Mouse (Mus musculus) lung, postnatal 36 days (tissue): Measurements from ENCODE around the gene Cc2d1a.

Source experiments
- DNase-seq: peaks from one replicate; pipeline ENCODE4 v3.0.0; 2022; ENCODE audit warnings: mixed read lengths

Cc2d1a gene

DNA sequence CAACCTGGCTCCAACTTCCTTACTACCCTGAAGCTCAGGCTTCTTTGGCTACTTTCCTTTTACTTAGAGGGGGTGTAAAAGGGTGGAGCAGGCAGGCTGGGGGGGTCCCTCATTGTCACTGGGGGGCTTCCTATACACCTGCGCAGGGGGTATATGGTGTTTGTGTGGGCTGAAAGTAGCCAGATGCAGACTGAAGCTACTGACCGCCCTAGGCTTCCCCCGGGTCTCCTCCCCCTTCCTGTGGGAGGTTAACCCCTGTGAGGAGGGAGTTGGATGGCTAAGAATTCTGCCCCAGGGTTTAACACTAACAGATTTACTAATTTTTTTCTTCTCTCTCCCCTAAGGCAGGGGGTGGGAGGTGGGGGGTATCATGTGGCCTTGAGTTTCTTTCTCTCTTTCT is 28.8 kb upstream of the Cc2d1a start:
- DNase-seq: no peak

DNA sequence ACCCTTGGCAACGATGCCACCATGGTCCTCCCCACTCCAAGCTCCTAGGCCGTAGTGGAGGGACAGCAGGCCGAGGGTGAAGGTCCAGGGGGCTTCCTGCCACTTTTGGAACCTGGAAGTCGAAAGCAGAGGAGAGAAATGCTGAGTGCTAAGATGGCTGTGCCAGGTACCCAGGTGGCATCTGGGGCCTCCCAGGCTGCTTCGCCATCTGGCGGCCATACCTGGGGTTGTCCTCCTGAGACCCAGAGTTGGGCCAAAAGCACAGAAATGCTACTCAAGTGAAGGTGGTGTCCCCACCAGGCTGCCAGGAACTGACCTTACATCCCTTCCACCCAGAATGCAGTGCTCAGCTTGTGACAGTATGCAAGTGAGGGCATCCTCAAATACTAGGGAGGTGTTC is 26.1 kb upstream of the Cc2d1a start:
- peak; percentile 17 for DNase-seq

DNA sequence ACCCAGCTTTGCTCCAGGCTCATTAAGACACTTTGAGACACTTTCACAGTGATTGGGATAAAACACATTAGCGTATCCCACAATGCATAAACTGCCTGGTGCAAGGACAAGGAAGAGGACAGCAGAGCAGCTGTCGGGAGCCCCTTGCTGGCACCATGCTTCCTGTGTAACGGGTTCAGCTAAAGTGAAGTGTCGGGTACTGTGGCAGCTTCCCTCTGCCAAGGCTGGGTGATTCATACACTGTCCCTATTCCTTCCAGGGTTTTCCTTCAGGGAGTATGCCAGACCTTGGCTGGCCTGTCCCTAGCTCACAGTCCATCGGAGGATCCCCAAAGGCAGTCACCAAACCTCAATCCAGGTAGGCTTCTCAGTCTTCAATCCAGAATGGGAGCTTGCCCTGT is 22.4 kb upstream of the Cc2d1a start:
- no peak for DNase-seq

DNA sequence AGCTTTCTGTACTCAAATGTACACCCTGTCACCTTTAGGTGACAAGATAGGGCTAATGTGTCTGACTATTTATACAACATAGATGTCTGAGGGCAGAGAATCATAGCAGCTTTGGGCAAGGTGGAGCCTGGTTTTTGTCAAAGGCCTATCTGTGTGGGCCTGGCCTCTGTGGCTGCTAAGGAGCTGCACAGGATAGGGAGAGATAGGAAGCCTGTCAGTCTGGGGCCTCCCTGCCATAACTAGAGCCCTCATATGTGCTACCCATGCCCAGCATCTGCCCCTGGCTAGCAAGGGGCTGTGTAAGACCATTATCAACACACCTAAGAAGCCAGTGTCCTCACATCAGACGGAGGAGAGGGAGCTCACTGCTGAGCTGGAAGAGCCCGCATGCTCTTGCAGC is 20.0 kb upstream of the Cc2d1a start:
- no peak for DNase-seq

DNA sequence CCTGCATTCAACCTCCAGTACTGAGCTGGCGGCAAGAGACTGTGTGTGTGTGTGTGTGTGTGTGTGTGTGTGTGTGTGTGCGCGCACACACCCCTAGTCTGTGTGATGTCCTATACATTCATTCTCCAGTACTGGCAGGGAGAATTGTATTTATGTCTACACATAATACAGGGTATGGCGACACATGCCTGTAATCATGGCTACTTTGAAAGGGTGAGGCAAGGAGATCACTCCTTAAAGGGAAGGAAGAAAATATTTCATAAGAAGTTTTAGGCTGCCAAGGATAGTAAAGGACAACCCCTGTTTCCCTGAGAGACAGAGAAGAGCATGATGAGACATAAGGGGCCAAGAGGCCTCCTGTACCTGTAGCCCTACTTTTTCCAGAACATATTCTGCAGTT is 9.9 kb upstream of the Cc2d1a start:
- no peak for DNase-seq

DNA sequence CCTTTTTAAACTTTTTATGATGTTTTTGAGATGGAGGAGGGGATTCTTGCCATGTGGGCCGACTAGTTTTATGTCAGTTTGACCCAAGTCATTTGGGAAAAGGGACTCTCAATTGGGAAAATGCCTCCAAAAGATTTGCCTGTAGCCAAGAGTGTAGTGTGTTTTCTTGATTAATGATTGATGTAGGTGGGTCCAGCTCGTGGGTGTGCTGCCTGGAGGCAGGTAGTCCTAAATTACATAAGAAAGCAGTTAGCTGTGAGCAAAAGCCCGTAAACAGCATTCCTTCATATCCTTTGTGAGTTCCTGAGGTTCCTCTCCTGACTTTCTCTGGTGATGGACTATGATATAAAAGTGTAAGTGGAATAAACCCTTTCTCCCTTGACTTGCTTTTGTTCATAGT is 1.4 kb upstream of the Cc2d1a start:
- DNase-seq: no peak

DNA sequence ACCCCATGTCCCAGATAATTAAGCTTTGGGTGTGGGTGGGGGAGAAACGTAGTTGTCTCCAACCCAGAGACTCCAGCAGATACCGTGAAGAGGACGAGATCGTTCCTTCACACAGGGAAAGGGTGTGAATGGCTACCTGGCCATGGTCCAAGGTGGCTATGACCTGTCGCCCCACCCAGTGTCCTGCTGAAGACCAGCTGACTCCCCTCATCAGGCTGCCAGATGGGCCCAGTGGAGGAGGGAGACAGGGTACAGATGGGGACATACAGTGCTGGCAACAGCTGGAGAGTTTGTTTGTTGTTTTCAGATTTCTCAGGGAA is 755 bp upstream of the Cc2d1a start:
- peak; percentile 14 for DNase-seq

DNA sequence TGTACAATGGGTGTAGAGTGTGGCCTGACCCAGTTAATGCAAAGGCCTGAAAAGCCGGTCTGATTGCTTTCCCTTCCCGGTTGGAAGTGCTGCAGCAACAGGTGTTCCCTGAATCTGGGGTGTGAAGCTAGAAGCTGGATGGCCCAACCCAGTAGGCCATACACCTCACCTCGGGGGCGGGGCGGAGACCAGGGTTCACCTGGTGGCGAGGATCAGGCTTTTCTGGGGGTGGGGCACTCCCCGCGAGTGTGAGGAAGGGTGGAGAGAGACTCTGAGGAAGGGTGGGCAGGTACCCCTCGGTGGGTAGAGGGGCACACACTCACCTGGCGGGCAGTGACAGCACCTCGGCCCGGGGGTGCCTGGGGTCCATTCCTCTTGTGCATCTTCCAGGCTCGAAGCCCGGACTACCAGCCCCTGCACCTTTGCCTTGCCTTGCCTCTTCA is 391 bp downstream of the Cc2d1a start:
- peak; percentile 65 for DNase-seq

DNA sequence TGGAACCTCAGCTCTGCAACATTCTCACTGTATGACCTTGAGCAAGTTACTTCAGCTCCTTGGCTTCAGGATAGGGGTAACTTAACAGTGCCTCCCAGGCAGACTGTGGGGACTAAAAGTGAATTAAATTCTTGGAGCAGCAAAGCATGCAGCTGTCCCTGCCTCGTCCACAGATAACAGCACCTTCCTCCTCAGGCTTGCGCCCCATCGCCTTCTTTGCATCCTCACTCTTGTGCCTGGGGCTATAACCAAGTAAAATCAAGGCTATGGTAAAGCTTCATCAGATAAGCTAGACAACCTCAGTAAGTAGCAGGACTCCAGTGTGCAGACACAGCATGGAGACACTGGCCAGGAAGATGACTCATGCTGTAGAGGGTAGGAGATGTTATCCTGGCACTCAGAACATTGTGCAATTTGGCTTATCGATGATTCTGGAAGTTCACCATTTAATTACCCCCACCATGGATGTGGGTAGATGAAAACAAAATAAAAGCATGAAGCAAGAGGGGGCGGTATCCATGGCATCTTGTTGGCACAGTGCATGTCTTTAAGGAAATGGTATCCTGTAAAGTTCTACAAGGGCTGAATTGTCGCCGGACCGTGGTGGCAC is 3.0 kb downstream of the Cc2d1a start:
- no peak for DNase-seq

DNA sequence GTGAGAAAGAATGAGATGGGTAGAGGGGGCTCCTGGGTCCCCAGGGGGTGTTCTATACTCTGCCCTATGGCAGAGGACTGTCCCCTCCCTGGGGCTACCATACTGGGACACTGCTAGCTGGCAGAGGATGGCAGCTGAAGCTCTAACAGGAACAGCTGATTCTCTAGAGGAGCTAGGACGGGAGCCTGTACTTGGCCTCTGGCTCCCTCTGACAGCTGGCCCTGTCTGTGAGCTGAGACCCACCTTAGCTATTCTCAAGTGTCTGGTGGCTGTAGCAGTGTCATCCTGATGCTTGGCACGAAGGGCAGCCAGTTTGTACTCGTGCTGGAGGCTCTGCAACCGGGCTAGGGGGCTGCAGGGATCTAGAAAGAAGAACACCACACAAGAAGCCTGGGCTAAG is 6.9 kb downstream of the Cc2d1a start:
- no peak for DNase-seq

DNA sequence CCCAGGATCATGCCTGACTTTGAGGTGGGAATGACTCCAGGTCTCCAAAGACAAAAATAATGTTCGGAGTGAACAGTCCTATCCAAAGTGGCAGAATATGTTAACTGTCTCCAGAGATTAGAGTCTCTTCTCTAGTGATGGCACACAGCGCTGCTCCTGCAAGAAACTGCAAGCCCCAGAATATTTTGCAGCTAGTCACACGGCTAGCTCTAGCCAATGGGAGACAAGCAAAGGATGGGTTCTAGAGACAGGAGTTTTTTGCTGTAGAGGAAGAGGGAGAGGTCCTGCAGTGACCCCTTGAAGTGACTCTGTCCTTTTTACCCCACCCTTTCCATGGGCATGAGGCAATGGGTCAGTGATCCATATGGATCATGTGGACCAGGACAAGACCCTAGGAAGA is 9.9 kb downstream of the Cc2d1a start:
- no peak for DNase-seq

DNA sequence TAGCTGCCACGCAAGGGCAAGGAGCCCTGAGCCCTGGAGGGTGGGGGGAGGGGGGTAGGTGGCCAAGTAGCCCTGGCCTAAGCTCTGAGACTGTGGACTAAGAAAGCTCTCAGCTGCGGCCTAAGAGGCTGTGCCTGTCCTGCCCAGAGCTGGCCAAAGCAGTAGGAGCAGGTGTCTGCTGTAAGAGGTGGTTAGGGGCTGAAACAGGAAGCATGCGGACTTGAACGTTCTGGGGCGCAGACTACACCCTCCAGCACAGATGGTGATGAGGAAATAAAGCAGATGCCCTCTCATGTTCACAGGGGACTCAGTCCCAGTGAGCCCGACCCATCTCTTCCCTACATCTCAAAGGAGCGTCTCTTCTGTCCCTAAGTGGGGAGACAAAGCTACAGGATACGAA is 15.5 kb downstream of the Cc2d1a start:
- DNase-seq: no peak

DNA sequence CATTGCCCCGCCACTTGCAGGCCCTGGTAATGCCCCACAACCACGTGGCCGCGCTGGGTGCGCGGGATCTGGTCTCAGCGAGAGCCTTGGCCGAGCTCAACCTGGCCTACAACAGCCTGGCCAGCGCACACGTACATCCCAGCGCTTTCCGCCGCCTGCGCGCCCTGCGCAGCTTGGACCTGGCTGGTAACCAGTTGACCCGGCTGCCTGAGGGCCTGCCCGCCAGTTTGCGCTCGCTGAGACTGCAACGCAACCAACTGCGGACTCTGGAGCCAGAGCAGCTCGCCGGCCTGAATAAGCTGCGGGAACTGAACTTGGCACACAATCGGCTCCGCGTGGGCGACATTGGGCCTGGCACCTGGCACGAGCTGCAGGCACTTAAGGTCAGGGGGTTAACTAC is 16.9 kb downstream of the Cc2d1a start:
- DNase-seq: no peak

DNA sequence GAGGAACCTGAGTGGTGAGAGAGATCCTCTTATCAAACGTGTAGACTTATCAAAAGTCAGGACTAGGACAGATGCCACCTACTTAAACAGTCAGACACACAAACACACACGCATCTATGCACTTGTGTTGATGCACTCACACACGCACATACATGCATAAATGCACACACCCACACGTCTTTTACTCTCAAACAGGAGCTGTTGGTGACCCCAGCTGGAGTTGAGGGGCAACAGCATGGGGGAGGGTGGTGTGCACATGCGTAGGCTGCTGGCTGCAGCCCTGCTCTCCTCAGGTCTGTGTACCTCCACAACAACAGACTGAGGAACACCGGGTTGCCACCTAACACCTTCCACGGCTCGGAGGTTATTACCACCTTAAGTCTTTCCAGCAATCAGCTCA is 19.5 kb downstream of the Cc2d1a start:
- no peak for DNase-seq

DNA sequence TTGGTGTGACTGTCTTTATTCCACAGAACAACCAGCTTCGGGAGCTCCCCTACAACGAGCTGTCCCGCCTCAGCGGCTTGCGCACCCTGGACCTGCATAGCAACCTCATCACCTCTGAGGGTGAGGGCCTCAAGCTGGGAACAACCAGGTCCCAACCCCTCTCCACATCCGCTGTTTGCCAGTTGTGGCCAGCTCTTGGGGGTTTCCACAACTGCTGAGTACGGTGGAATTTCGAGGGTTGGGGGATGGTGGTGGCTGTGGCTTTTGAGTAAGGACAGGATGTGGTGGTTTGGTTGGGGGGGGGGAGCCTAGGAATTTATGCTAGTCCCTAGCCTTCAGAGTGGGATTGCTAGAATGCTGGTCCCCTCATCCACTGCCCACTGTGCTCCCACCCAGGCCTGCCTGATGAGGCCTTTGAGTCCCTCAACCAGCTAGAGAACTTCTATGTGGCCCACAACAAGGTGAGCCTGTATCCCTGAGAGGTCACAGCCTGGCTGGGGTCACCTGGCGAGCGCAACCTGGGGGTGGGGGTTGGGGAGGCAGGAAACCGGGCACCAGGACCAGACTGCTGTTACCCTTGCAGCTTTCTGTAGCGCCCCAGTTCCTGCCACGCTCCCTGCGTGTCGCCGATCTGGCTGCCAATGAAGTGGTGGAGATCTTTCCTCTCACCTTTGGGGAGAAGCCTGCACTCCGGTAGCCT is 20.4 kb downstream of the Cc2d1a start:
- peak; percentile 15 for DNase-seq

DNA sequence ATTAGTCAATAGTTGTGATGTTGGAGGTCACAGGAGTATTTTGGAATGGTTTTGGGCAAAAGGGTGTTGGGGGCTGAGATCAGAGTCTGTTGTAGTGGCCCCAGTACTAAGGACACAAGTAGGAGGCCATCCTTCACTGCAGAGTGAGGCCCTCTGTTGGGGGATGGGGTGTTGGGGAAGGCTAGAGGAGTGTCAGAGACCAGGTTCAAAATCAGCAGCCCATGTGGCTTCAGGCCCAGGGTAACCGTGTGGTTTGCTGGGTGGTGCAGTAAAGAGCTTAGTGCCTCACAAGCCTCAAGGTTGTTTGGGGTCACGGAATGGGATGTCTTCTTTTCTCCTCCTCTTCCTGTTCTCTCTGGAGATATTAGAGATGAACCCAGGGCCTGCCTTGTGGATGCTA is 21.0 kb downstream of the Cc2d1a start:
- DNase-seq: no peak

DNA sequence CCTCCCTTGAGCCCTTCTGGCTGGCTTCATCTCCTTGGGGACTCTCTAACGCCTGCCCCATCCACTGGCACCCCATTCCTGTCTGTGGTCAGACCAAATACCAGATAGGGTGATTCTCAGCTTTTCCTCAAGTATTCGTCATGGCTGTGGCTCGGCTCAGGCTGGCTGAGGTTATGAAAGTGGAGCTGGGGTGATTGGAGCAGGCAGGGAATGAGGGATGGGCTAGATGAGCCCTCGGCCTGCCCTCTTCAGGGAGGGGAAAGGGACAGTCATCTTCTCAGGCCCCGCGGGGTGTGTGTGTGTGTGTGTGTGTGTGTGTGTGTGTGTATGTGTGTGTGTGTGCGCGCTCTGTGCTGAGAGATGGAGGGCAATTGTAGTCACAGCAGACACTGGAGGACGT is 22.1 kb downstream of the Cc2d1a start, which contains the start of gene Podnl1:
Podnl1 (plus strand) TSS at position 334 of the 400 bp plus-strand sequence.
- no peak for DNase-seq

DNA sequence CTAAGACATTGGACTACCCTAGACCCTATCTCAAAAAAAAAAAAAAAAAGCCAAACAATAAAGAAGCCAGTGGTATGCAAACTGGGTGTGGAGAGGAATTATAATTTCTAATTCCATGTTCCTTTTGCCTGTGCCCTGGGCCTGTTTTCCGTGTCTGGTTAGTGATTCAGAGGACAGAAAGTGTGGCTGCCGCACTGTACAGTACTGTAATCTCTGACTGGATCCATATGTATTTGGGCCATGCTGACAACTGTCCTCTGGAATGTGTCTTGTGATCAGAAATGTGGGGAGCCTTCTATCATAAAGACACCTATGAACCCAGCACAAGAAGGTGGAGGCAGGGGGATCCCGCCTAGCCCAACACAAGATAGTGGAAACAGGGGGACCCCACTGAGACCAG is 25.6 kb downstream of the Cc2d1a start:
- no peak for DNase-seq

DNA sequence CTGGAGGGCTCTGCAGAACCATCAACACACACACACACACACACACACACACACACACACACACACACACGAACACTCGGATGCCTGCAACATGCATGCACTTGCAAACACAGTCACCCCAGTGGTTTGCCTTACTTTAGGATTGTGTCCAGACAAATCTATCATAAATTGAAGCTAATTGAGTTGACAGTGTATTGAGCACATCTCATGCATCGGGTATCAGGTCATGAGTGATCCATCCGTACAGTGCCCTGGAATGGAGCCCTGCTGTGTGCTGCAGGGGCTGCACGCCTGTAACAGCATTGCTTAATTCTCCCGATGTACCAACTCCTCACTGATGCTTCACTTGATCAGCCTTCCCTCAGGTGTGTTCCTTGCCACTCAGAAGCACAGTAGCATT is 32.1 kb downstream of the Cc2d1a start:
- DNase-seq: no peak

DNA sequence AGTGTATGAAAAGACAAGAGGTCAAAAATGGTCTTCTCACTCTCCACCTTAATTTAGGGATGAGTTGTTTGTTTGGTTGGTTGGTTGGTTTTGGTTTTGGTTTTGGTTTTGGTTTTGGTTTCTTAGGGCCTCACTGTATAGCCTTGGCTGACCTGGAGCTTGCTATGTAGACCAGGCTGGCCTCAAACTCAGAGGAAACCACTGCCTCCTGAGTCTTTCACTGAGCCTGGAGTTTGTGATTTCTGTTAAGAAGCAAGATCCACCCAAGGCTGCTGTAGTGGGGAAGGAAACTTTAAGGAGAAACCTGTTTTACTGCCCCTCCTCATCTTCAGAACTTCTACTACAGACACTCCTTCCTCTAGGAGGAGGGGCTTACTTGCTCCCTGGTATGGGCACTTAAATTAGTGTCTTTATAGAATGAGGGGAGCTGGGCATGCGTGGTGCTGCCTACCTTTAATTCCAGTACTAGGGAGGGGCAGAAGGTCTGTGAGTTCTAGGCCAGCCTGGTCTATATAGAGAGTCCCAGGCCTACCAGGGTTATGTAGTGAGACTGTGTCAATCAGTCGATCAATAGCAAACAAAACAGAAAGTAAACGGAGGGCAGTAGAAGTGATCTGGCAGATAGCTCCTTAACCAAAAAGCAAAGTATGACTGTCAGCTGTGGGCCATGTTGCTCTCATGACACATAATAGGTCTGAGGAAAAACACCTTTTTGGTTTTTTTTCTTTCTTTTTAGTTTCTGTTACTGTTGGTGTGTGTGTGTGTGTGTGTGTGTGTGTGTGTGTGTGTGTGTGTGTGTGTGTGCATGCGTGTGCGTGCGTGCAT is 41.3 kb downstream of the Cc2d1a start:
- no peak for DNase-seq

DNA sequence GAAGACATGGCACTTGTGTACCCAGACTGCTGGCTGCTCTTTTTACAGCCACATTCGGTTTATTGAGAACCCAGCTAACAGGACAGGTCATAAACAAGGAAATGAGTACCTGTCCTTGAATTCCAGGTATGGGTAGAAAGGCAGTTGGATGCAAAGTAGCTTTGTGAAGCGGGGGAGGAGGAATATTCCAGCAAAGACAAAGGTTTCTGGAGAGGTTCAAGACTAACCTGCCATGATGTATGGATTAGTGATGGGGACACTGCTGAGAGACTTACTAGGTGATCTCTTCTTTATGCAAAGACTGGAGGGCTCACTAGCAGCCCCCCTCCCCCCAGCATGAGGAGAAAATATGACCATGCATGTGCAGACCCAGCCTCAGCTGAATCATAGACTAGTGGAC is 42.1 kb downstream of the Cc2d1a start:
- no peak for DNase-seq

DNA sequence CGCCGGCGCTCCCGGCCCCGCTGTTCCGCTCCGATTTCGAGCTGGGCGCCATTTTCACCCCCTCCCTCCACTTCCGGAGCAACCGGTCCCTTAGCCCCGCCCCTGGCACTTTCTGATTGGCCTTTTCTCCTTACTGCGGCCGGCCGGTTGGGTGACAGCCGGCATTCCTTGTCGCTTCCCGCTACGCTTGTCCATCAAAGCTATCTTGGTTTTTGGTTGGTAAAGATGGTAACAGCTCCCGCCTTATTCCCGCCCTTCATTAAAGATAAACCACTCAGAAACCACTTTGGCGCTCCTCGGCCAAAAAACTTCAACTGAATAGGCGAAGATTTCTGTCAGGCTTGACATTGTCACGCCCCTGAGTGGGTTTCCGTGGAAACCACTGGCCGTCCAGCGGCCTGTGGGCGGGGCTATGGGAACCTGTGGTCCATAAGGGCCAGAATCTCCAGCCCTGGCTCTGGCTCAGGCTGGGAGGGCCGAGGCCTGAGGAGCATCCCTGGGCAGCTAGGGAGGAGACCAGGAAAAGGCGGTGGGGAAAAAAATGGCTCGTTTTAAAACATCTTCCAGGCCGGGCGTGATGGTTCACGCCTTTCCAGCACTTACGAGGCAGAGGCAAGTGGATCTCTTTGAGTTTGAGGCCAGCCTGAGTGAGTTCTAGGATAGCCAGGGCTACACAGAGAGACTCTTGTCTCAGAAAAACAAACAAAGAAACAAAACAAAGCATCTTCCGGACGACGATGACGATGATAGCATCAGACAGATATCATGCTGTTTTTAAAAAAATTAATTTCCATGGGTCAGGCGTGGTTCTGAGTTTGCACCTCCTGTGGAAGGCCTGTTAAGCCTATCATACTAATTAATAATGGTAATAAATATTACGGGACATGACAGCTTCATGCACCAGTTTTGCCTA is 42.8 kb downstream of the Cc2d1a start, which contains the start of gene Dcaf15:
Dcaf15 (minus strand) TSS at position 72 of the 913 bp plus-strand sequence.
- peak; percentile 99 for DNase-seq

DNA sequence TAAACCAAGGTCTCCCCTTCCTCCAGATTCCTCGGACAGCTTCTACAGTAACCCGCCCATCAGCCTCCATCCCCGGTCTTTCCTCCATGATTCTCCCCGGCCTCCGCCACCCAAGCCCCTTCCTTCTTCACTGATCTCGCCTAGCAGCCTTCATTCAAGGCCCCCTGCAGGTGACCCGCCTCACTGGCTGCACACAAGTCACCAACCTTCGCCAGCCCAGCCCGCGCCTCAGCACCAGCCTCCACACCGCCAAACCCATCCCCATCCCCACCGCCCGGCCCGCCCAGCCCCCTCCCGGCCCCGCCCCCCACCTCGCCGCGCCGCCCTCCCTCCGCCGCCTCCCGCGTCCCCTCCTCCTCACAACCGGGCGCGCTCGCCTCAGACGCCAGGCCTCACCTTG is 43.5 kb downstream of the Cc2d1a start:
- DNase-seq: peak; percentile 66
